Mouse (Mus musculus): ENCODE results near the gene Ets1. TPM values are rescaled to one million over a fixed set of nuclear protein-coding genes. Genes with fewer than 3 reads are reported as not detected.

The Ets1 gene
- polyA plus RNA-seq, 1 experiment from 2014 or later, result 14.5 TPM

- Histone ChIP-seq H3K4me3 (ENCODE audit: low read depth, low read length) (no peak overlapping the region), H3K27ac (ENCODE audit: low read depth, low read length) (no peak overlapping the region), H3K27me3 (replicated peaks; ENCODE audit: control insufficient read depth, insufficient read depth, low read length) (0 out of 2 replicates have a peak, but pooled peaks cover 7% of the 10 kb centered on the region), H3K9ac (ENCODE audit: low read length) (no peak overlapping the region), H3K9me3 (replicated peaks; ENCODE audit: control insufficient read depth, low read length) (no peaks in the 10 kb centered on the region), H3K4me2 (ENCODE audit: low read length) (no peak overlapping the region), H3K4me1 (ENCODE audit: control insufficient read depth, insufficient read depth, low read length) (no peaks in the 10 kb centered on the region), H3K36me3 (ENCODE audit: control insufficient read depth, insufficient read depth, low read length) (no peaks in the 10 kb centered on the region)
- DNase-seq (ENCODE audit: low spot score) (no peak), ATAC-seq (no peak)
- WGBS, result 90% methylated on average over 3 of the region's 3 CpGs
These were observed 14.7 kb downstream of the Ets1 start for GRCm38 (mm10) chr9:32650738-32651137.

- Histone ChIP-seq H3K9ac (ENCODE audit: low read length) (no peak overlapping the region), H3K4me3 (ENCODE audit: low read depth, low read length) (no peak overlapping the region), H3K4me2 (ENCODE audit: low read length) (no peak overlapping the region), H3K9me3 (replicated peaks; ENCODE audit: control insufficient read depth, low read length) (no peaks in the 10 kb centered on the region), H3K27me3 (replicated peaks; ENCODE audit: control insufficient read depth, insufficient read depth, low read length) (no peaks in the 10 kb centered on the region), H3K27ac (ENCODE audit: low read depth, low read length) (no peak overlapping the region), H3K36me3 (ENCODE audit: control insufficient read depth, insufficient read depth, low read length) (no peaks in the 10 kb centered on the region), H3K4me1 (ENCODE audit: control insufficient read depth, insufficient read depth, low read length) (no peaks in the 10 kb centered on the region)
- no peak for ATAC-seq
- 93% methylated on average over 10 of the region's 10 CpGs for WGBS
- DNase-seq (ENCODE audit: low spot score), result no peak
These were observed 16.1 kb downstream of the Ets1 start for GRCm38 (mm10) chr9:32652112-32652511.

- no peaks in the 10 kb centered on the region for H3K36me3 ChIP-seq (ENCODE audit: control insufficient read depth, insufficient read depth, low read length)
- no peaks in the 10 kb centered on the region for H3K4me1 ChIP-seq (ENCODE audit: control insufficient read depth, insufficient read depth, low read length)
- H3K27me3 ChIP-seq (replicated peaks; ENCODE audit: control insufficient read depth, insufficient read depth, low read length), result no peaks in the 10 kb centered on the region
- H3K4me2 ChIP-seq (ENCODE audit: low read length), result no peak overlapping the region
- no peak overlapping the region for H3K9ac ChIP-seq (ENCODE audit: low read length)
- H3K9me3 ChIP-seq (replicated peaks; ENCODE audit: control insufficient read depth, low read length), result no peaks in the 10 kb centered on the region
- H3K4me3 ChIP-seq (ENCODE audit: low read depth, low read length), result no peak overlapping the region
- DNase-seq (ENCODE audit: low spot score), result no peak
- no peak for ATAC-seq
- H3K27ac ChIP-seq (ENCODE audit: low read depth, low read length), result no peak overlapping the region
- 79% methylated on average over 1 of the region's 1 CpGs for WGBS
These were observed 18.3 kb downstream of the Ets1 start for GRCm38 (mm10) chr9:32654305-32654704.

- ATAC-seq (no peak), DNase-seq (ENCODE audit: low spot score) (no peak)
- Histone ChIP-seq H3K27ac (ENCODE audit: low read depth, low read length) (no peak overlapping the region), H3K9me3 (replicated peaks; ENCODE audit: control insufficient read depth, low read length) (no peaks in the 10 kb centered on the region), H3K9ac (ENCODE audit: low read length) (no peak overlapping the region), H3K27me3 (replicated peaks; ENCODE audit: control insufficient read depth, insufficient read depth, low read length) (no peaks in the 10 kb centered on the region), H3K4me1 (ENCODE audit: control insufficient read depth, insufficient read depth, low read length) (no peaks in the 10 kb centered on the region), H3K36me3 (ENCODE audit: control insufficient read depth, insufficient read depth, low read length) (no peaks in the 10 kb centered on the region), H3K4me2 (ENCODE audit: low read length) (no peak overlapping the region), H3K4me3 (ENCODE audit: low read depth, low read length) (no peak overlapping the region)
- WGBS, result 79% methylated on average over 5 of the region's 5 CpGs
These were observed 20.4 kb downstream of the Ets1 start for GRCm38 (mm10) chr9:32656351-32656844.

- H3K9me3 ChIP-seq (replicated peaks; ENCODE audit: control insufficient read depth, low read length), result no peaks in the 10 kb centered on the region
- H3K4me2 ChIP-seq (ENCODE audit: low read length), result no peak overlapping the region
- ATAC-seq, result no peak
- H3K27ac ChIP-seq (ENCODE audit: low read depth, low read length), result no peak overlapping the region
- H3K4me3 ChIP-seq (ENCODE audit: low read depth, low read length), result no peak overlapping the region
- H3K9ac ChIP-seq (ENCODE audit: low read length), result no peak overlapping the region
- 79% methylated on average over 2 of the region's 2 CpGs for WGBS
- H3K27me3 ChIP-seq (replicated peaks; ENCODE audit: control insufficient read depth, insufficient read depth, low read length), result no peaks in the 10 kb centered on the region
- no peaks in the 10 kb centered on the region for H3K4me1 ChIP-seq (ENCODE audit: control insufficient read depth, insufficient read depth, low read length)
- DNase-seq (ENCODE audit: low spot score), result no peak
- H3K36me3 ChIP-seq (ENCODE audit: control insufficient read depth, insufficient read depth, low read length), result no peaks in the 10 kb centered on the region
These were observed 21.1 kb downstream of the Ets1 start for GRCm38 (mm10) chr9:32657124-32657523.

GRCm38 (mm10) chr9:32660406-32660960, 24.5 kb downstream of the Ets1 start:
- H3K27me3 ChIP-seq (replicated peaks; ENCODE audit: control insufficient read depth, insufficient read depth, low read length), result 0 out of 2 replicates have a peak, but pooled peaks cover 3% of the 10 kb centered on the region
- no peak overlapping the region for H3K9ac ChIP-seq (ENCODE audit: low read length)
- H3K4me3 ChIP-seq (ENCODE audit: low read depth, low read length), result no peak overlapping the region
- ATAC-seq, result no peak
- no peak overlapping the region for H3K4me2 ChIP-seq (ENCODE audit: low read length)
- H3K27ac ChIP-seq (ENCODE audit: low read depth, low read length), result no peak overlapping the region
- no peak for DNase-seq (ENCODE audit: low spot score)
- H3K4me1 ChIP-seq (ENCODE audit: control insufficient read depth, insufficient read depth, low read length), result no peaks in the 10 kb centered on the region
- WGBS, result 100% methylated on average over 2 of the region's 2 CpGs
- H3K36me3 ChIP-seq (ENCODE audit: control insufficient read depth, insufficient read depth, low read length), result no peaks in the 10 kb centered on the region
- H3K9me3 ChIP-seq (replicated peaks; ENCODE audit: control insufficient read depth, low read length), result no peaks in the 10 kb centered on the region

GRCm38 (mm10) chr9:32661071-32661470, 25.1 kb downstream of the Ets1 start:
- Histone ChIP-seq H3K27ac (ENCODE audit: low read depth, low read length) (no peak overlapping the region), H3K9me3 (replicated peaks; ENCODE audit: control insufficient read depth, low read length) (no peaks in the 10 kb centered on the region), H3K4me2 (ENCODE audit: low read length) (no peak overlapping the region), H3K9ac (ENCODE audit: low read length) (no peak overlapping the region), H3K27me3 (replicated peaks; ENCODE audit: control insufficient read depth, insufficient read depth, low read length) (0 out of 2 replicates have a peak, but pooled peaks cover 7% of the 10 kb centered on the region), H3K36me3 (ENCODE audit: control insufficient read depth, insufficient read depth, low read length) (no peaks in the 10 kb centered on the region), H3K4me1 (ENCODE audit: control insufficient read depth, insufficient read depth, low read length) (no peaks in the 10 kb centered on the region), H3K4me3 (ENCODE audit: low read depth, low read length) (no peak overlapping the region)
- ATAC-seq (no peak), DNase-seq (ENCODE audit: low spot score) (no peak)
- 81% methylated on average over 8 of the region's 8 CpGs for WGBS

- Histone ChIP-seq H3K9ac (ENCODE audit: low read length) (no peak overlapping the region), H3K36me3 (ENCODE audit: control insufficient read depth, insufficient read depth, low read length) (no peaks in the 10 kb centered on the region), H3K4me1 (ENCODE audit: control insufficient read depth, insufficient read depth, low read length) (no peaks in the 10 kb centered on the region), H3K4me2 (ENCODE audit: low read length) (no peak overlapping the region), H3K27ac (ENCODE audit: low read depth, low read length) (no peak overlapping the region), H3K9me3 (replicated peaks; ENCODE audit: control insufficient read depth, low read length) (no peaks in the 10 kb centered on the region), H3K27me3 (replicated peaks; ENCODE audit: control insufficient read depth, insufficient read depth, low read length) (0 out of 2 replicates have a peak, but pooled peaks cover 7% of the 10 kb centered on the region), H3K4me3 (ENCODE audit: low read depth, low read length) (no peak overlapping the region)
- DNase-seq (ENCODE audit: low spot score) (no peak), ATAC-seq (no peak)
- WGBS, result 80% methylated on average over 4 of the region's 4 CpGs
These were observed 25.5 kb downstream of the Ets1 start for GRCm38 (mm10) chr9:32661561-32661960.

GRCm38 (mm10) chr9:32666611-32667517, 30.8 kb downstream of the Ets1 start:
- Histone ChIP-seq H3K27ac (ENCODE audit: low read depth, low read length) (no peak overlapping the region), H3K4me3 (ENCODE audit: low read depth, low read length) (no peak overlapping the region), H3K4me2 (ENCODE audit: low read length) (no peak overlapping the region), H3K4me1 (ENCODE audit: control insufficient read depth, insufficient read depth, low read length) (peaks cover 5% of the 10 kb centered on the region), H3K27me3 (replicated peaks; ENCODE audit: control insufficient read depth, insufficient read depth, low read length) (peaks cover 44% of the 10 kb centered on the region), H3K9me3 (replicated peaks; ENCODE audit: control insufficient read depth, low read length) (no peaks in the 10 kb centered on the region), H3K36me3 (ENCODE audit: control insufficient read depth, insufficient read depth, low read length) (no peaks in the 10 kb centered on the region), H3K9ac (ENCODE audit: low read length) (no peak overlapping the region)
- DNase-seq (ENCODE audit: low spot score) (peak; percentile 32), ATAC-seq (no peak)
- 68% methylated on average over 11 of the region's 11 CpGs for WGBS
